Mouse (Mus musculus): Measurements from ENCODE around the gene Rere. TPM values are rescaled to one million over a fixed set of nuclear protein-coding genes. Genes with fewer than 3 reads are reported as not detected.

The Rere gene
- polyA plus RNA-seq, 1 experiment from 2014 or later, result 44.4 TPM

DNA sequence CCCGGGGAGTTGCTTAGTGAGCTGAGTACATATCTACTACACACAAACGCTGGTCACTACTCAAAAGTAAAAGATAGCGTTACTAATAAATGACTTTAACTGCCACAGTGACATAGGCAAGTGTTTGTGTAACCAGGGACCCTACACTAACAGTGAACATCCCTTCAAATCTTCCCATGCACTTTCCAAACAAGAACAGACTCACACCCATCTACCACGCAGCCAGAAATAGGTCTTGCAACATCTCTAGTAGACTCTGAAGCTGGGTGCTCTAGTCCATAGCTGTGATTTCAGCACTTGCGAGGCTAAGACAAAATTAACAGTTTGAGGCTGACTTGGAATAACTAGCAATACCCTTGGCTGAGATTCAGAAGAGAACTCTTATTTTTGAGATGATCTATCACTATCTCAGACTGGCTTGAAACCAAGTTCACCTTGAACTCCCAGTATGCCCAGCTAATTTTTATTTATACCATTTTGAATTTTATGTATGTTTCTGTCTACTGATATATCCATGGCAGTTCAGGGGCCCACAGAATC lies 31.6 kb upstream of the Rere start:
- WGBS, result 79% methylated on average over 5 of the region's 5 CpGs
- Histone ChIP-seq H3K4me3 (replicated peaks; ENCODE audit: low read length) (no peak overlapping the region), H3K4me2 (replicated peaks) (no peak overlapping the region), H3K9me3 (ENCODE audit: control insufficient read depth, low read length) (no peaks in the 10 kb centered on the region), H3K9ac (no peak overlapping the region), H3K4me1 (replicated peaks; ENCODE audit: control insufficient read depth, insufficient read depth, low read length) (peaks cover 18% of the 10 kb centered on the region), H3K27ac (peak overlapping the region; percentile 85; the same call in 1 of the 2 replicates), H3K36me3 (replicated peaks; ENCODE audit: control insufficient read depth, insufficient read depth) (peaks cover 47% of the 10 kb centered on the region), H3K27me3 (ENCODE audit: control insufficient read depth, insufficient read depth, low read length) (no peaks in the 10 kb centered on the region)
- no peak for DNase-seq (ENCODE audit: low spot score)
- no peak for ATAC-seq (ENCODE audit: low FRiP score)

DNA sequence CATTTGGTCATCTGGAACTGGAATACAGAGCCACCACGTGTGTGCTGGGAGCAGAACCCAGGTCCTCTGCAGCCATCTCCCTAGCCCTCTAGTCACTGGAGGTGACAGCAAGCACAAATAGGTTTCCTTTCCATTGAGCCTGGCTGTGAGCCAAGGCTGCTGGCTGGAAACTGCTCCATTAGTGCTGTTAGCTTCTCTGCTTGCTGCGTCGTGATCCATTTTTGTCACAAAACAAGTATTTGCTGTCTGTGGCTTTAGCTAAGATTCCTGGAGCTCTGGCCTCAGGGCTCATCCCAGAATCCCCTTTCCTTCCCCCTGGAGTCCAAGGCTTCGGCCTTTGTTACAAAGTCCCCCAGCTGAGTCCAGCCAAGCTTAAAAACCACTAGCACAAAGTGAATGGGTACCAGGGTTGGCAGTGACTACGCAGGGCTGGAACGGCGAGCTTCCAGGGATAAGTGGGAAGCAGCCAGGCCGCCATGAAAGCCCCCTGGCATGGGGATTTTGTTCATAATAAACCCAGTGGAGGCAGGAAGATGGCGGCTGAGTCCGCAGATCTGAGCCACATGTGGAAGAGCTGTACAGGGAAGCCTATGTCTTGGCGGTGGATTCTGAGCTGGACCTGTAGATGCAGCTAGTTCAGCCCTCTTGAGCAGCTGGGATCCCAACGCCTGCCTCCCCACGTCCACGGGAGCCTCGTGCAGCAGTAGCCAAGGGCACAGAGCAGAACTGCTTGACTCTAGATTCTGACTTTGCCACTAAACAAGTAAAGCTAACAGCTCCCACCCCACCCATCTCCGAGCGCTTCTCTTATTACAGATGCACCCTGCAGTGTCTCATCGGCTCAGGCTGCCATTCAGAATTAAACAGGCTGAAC lies 30.7 kb upstream of the Rere start:
- H3K27ac ChIP-seq, result peak overlapping the region; percentile 85
- no peaks in the 10 kb centered on the region for H3K27me3 ChIP-seq (ENCODE audit: control insufficient read depth, insufficient read depth, low read length)
- peaks cover 18% of the 10 kb centered on the region for H3K4me1 ChIP-seq (replicated peaks; ENCODE audit: control insufficient read depth, insufficient read depth, low read length)
- H3K9me3 ChIP-seq (ENCODE audit: control insufficient read depth, low read length), result no peaks in the 10 kb centered on the region
- 21% methylated on average over 18 of the region's 18 CpGs for WGBS
- H3K9ac ChIP-seq, result peak overlapping the region; percentile 9
- H3K36me3 ChIP-seq (replicated peaks; ENCODE audit: control insufficient read depth, insufficient read depth), result peaks cover 37% of the 10 kb centered on the region
- DNase-seq (ENCODE audit: low spot score) (peak; percentile 78), ATAC-seq (ENCODE audit: low FRiP score) (peak; percentile 68)
- H3K4me3 ChIP-seq (replicated peaks; ENCODE audit: low read length), result no peak overlapping the region
- peak overlapping the region; percentile 15; the same call in 1 of the 2 replicates for H3K4me2 ChIP-seq (replicated peaks)

DNA sequence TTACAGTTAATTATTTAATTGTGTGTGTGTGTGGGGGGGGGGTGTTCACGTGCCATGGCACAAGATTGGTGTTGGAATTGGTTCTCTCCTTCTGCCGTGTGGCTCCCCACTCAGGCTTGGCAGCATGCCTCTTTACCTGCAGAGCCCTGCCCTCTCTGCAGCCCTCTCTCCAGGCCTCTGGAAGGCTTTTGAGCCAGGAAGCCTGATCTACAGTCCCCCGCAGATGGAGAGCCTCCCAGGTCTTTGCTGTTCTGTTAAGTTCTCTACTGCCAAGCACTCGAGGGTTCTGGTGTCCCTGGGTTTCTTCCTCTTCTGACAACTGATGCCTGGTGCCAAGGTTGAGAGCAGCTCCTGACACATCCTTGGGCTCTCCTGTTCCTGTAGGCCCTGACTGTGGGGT lies 27.0 kb upstream of the Rere start:
- H3K36me3 ChIP-seq (replicated peaks; ENCODE audit: control insufficient read depth, insufficient read depth), result peaks cover 3% of the 10 kb centered on the region
- H3K4me2 ChIP-seq (replicated peaks), result no peak overlapping the region
- H3K27ac ChIP-seq, result no peak overlapping the region
- ATAC-seq (ENCODE audit: low FRiP score) (no peak), DNase-seq (ENCODE audit: low spot score) (no peak)
- H3K4me3 ChIP-seq (replicated peaks; ENCODE audit: low read length), result no peak overlapping the region
- no peaks in the 10 kb centered on the region for H3K27me3 ChIP-seq (ENCODE audit: control insufficient read depth, insufficient read depth, low read length)
- no peaks in the 10 kb centered on the region for H3K9me3 ChIP-seq (ENCODE audit: control insufficient read depth, low read length)
- 60% methylated on average over 4 of the region's 4 CpGs for WGBS
- H3K4me1 ChIP-seq (replicated peaks; ENCODE audit: control insufficient read depth, insufficient read depth, low read length), result peaks cover 18% of the 10 kb centered on the region
- no peak overlapping the region for H3K9ac ChIP-seq

DNA sequence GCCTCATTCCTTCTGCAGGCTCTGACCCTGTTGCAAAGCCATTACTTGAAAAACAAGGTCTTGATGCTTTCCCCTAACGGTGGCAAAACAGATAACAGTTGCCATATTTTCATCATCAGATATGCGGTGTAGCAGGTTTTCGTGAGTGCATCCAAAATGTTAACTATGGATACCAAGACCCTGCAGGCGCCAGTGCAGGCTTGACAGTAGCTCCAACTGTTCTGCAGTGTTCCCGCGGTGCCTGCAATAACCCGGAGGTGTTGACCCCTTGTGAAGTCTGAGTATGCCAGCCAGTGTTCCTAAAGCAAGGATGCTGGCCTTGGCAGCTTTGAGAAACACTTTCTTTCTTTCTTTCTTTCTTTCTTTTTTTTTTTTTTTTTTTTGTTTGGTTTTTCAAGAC lies 26.3 kb upstream of the Rere start:
- Histone ChIP-seq H3K4me2 (replicated peaks) (no peak overlapping the region), H3K4me3 (replicated peaks; ENCODE audit: low read length) (no peak overlapping the region), H3K27me3 (ENCODE audit: control insufficient read depth, insufficient read depth, low read length) (no peaks in the 10 kb centered on the region), H3K4me1 (replicated peaks; ENCODE audit: control insufficient read depth, insufficient read depth, low read length) (peaks cover 22% of the 10 kb centered on the region), H3K9ac (no peak overlapping the region), H3K9me3 (ENCODE audit: control insufficient read depth, low read length) (no peaks in the 10 kb centered on the region), H3K36me3 (replicated peaks; ENCODE audit: control insufficient read depth, insufficient read depth) (no peaks in the 10 kb centered on the region), H3K27ac (no peak overlapping the region)
- 74% methylated on average over 7 of the region's 7 CpGs for WGBS
- ATAC-seq (ENCODE audit: low FRiP score), result no peak
- DNase-seq (ENCODE audit: low spot score), result no peak

DNA sequence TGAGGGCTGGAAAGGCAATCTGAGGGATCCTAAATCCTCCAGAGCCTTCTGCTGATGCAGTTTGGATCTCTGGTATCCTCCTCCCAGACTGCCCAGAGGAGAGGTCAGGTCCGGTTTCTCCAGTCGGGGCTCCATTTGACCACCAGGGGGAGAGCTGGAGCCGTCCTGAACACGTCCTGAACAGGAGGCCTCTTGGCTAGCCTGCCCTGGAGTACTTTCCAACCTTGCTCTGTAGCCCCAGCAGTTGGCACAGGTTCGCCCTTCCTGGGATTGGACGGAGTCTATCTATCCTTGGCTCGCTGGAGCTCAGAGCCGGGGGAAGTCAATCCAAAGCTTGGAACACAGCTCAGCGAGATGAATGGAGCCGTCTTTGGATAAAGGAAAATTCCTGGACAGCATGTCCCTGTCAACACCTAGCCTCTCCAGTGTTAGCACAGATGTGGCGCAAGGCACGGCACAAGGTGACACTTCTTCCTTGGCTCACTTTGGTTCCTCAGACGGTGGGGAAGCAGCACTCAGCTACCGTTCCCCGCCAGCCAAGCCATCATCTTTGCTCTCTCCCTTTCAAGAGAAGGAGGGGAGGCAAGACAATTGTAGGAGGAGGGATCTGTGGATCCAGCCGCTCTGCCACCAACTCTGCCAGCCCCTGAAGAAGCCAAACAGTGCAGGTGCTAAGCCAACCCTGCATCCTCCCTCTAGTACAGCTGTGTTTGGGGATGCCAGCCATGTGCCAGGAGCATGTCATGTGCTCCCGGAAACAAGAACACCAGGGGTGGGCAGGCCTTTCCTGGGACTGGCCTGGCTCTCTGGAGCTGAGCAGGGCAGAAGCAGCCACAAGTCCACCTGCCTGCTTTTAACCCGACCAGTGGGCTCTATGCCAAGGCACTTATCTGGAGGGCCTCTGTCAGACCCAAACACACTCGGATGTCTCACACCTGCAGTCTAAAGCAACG lies 23.9 kb upstream of the Rere start:
- no peak overlapping the region for H3K4me3 ChIP-seq (replicated peaks; ENCODE audit: low read length)
- H3K36me3 ChIP-seq (replicated peaks; ENCODE audit: control insufficient read depth, insufficient read depth), result no peaks in the 10 kb centered on the region
- H3K9ac ChIP-seq, result 0 out of 2 replicates have a peak overlapping the region, but pooled peaks have one; percentile 22
- no peak overlapping the region for H3K4me2 ChIP-seq (replicated peaks)
- 45% methylated on average over 20 of the region's 20 CpGs for WGBS
- no peaks in the 10 kb centered on the region for H3K27me3 ChIP-seq (ENCODE audit: control insufficient read depth, insufficient read depth, low read length)
- peak; percentile 52 for ATAC-seq (ENCODE audit: low FRiP score)
- peaks cover 10% of the 10 kb centered on the region; the same call in 1 of the 2 replicates for H3K4me1 ChIP-seq (replicated peaks; ENCODE audit: control insufficient read depth, insufficient read depth, low read length)
- peak; percentile 80 for DNase-seq (ENCODE audit: low spot score)
- H3K27ac ChIP-seq, result peak overlapping the region; percentile 71
- no peaks in the 10 kb centered on the region for H3K9me3 ChIP-seq (ENCODE audit: control insufficient read depth, low read length)

DNA sequence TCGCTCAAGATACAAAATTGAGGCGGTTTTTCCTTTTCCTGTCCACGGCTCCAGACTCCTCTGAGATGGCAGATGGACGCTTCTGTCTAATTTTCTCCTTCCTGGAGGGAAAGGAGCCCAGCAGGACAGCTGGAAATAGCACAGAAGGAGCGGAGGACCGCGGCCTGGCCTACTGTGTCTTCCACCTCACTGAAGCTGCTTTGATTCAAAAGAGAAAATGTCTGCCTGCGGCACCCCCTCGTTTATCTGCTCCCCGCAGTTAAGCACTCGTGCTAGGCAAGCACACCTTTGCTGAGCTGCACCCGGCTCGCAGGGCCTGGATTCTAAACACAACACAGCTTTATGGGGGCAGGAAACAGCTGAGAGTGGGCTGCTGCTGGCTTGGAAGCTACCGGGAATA lies 23.1 kb upstream of the Rere start:
- H3K4me1 ChIP-seq (replicated peaks; ENCODE audit: control insufficient read depth, insufficient read depth, low read length), result peaks cover 10% of the 10 kb centered on the region; the same call in 1 of the 2 replicates
- H3K27ac ChIP-seq, result peak overlapping the region; percentile 71
- no peak for DNase-seq (ENCODE audit: low spot score)
- H3K36me3 ChIP-seq (replicated peaks; ENCODE audit: control insufficient read depth, insufficient read depth), result no peaks in the 10 kb centered on the region
- no peak overlapping the region for H3K4me3 ChIP-seq (replicated peaks; ENCODE audit: low read length)
- no peaks in the 10 kb centered on the region for H3K9me3 ChIP-seq (ENCODE audit: control insufficient read depth, low read length)
- ATAC-seq (ENCODE audit: low FRiP score), result no peak
- WGBS, result 54% methylated on average over 14 of the region's 14 CpGs
- H3K27me3 ChIP-seq (ENCODE audit: control insufficient read depth, insufficient read depth, low read length), result no peaks in the 10 kb centered on the region
- H3K4me2 ChIP-seq (replicated peaks), result no peak overlapping the region
- peak overlapping the region; percentile 22; the same call in 1 of the 2 replicates for H3K9ac ChIP-seq

DNA sequence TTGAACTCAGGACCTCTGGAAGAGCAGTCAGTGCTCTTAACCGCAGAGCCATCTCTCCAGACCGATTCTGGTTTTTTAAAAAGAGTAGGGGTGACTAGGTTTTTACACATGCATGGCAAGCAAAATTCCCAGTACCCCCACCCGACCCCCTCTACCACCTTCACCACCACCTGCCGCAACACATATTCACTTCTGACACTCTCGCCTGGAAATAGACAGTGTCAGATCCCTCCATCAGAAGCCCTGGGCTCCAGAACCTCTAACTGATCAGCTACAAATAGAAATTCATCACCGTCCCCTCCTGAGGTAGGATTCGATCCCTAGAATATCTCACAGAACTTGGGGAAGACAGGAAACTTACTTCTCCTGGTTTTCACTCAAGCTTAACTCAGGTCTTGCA lies 21.9 kb upstream of the Rere start:
- Histone ChIP-seq H3K27me3 (ENCODE audit: control insufficient read depth, insufficient read depth, low read length) (no peaks in the 10 kb centered on the region), H3K9ac (no peak overlapping the region), H3K4me1 (replicated peaks; ENCODE audit: control insufficient read depth, insufficient read depth, low read length) (peaks cover 10% of the 10 kb centered on the region; the same call in 1 of the 2 replicates), H3K4me3 (replicated peaks; ENCODE audit: low read length) (no peak overlapping the region), H3K4me2 (replicated peaks) (no peak overlapping the region), H3K27ac (no peak overlapping the region), H3K36me3 (replicated peaks; ENCODE audit: control insufficient read depth, insufficient read depth) (no peaks in the 10 kb centered on the region), H3K9me3 (ENCODE audit: control insufficient read depth, low read length) (no peaks in the 10 kb centered on the region)
- DNase-seq (ENCODE audit: low spot score), result no peak
- ATAC-seq (ENCODE audit: low FRiP score), result no peak
- 96% methylated on average over 7 of the region's 7 CpGs for WGBS

DNA sequence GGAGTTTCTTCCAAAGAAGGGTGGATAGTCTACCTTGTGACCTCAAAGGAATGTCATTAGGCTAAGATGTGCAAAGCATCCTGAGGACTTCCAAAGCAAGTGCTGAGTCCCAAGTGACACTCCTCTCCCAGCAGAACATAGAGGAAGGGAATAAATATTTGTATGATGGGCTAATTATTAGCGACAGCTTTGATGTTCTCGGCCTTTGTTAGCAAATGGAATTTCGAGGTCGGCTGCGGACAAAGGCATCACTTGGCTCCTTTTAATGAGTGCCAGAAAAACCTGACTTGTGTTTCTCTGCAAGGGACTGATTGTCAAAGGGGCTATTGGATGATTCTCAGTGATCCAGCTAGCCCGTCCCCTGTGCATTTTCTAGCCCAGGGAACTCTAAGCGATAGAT lies 21.3 kb upstream of the Rere start:
- WGBS, result 31% methylated on average over 7 of the region's 7 CpGs
- H3K27ac ChIP-seq, result no peak overlapping the region
- no peak overlapping the region for H3K4me3 ChIP-seq (replicated peaks; ENCODE audit: low read length)
- no peaks in the 10 kb centered on the region for H3K9me3 ChIP-seq (ENCODE audit: control insufficient read depth, low read length)
- H3K4me2 ChIP-seq (replicated peaks), result no peak overlapping the region
- H3K4me1 ChIP-seq (replicated peaks; ENCODE audit: control insufficient read depth, insufficient read depth, low read length), result peaks cover 10% of the 10 kb centered on the region; the same call in 1 of the 2 replicates
- no peak overlapping the region for H3K9ac ChIP-seq
- DNase-seq (ENCODE audit: low spot score) (no peak), ATAC-seq (ENCODE audit: low FRiP score) (no peak)
- H3K36me3 ChIP-seq (replicated peaks; ENCODE audit: control insufficient read depth, insufficient read depth), result no peaks in the 10 kb centered on the region
- H3K27me3 ChIP-seq (ENCODE audit: control insufficient read depth, insufficient read depth, low read length), result no peaks in the 10 kb centered on the region

DNA sequence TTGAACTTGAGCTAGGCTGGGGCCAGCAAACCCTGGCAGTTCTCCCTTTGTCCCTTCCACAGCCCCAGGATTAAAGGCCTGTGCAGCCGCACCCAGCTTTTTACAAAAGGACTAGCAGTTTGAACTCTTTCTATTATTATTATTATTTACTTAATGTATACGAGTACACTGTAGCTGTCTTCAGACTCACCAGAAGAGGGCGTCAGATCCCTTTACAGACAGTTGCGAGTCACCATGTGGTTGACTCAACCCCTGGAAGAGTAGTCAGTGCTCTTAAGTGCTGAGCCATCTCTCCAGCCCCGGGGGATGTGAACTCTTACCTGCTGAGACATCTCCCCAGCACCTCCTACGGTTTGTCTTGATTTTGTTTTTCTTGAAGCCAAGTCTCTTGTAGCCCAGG lies 20.7 kb upstream of the Rere start:
- 34% methylated on average over 6 of the region's 6 CpGs for WGBS
- H3K4me1 ChIP-seq (replicated peaks; ENCODE audit: control insufficient read depth, insufficient read depth, low read length), result peaks cover 10% of the 10 kb centered on the region; the same call in 1 of the 2 replicates
- H3K4me3 ChIP-seq (replicated peaks; ENCODE audit: low read length), result no peak overlapping the region
- no peaks in the 10 kb centered on the region for H3K36me3 ChIP-seq (replicated peaks; ENCODE audit: control insufficient read depth, insufficient read depth)
- no peaks in the 10 kb centered on the region for H3K27me3 ChIP-seq (ENCODE audit: control insufficient read depth, insufficient read depth, low read length)
- H3K27ac ChIP-seq, result no peak overlapping the region
- no peak for ATAC-seq (ENCODE audit: low FRiP score)
- no peaks in the 10 kb centered on the region for H3K9me3 ChIP-seq (ENCODE audit: control insufficient read depth, low read length)
- DNase-seq (ENCODE audit: low spot score), result no peak
- no peak overlapping the region for H3K9ac ChIP-seq
- no peak overlapping the region for H3K4me2 ChIP-seq (replicated peaks)
